Mouse (Mus musculus) liver, embryonic 14.5 days (tissue): ENCODE results near the gene Cacna1c. TPM values are rescaled to one million over a fixed set of nuclear protein-coding genes. Genes with fewer than 3 reads are reported as not detected.
A peak's percentile ranks its signal among the peaks of the same experiment; 100 is the strongest.

Experiments
- ATAC-seq: fragments of 200-750 bp; cut with Nextera tagmentation; 2 replicates; pipeline ENCODE4 v1.8.0; 2017; ENCODE audit warnings: moderate number of reproducible peaks, mild to moderate bottlenecking, moderate library complexity; ENCODE audit not compliant: insufficient read depth
- DNase-seq, 3 experiments: peaks; one replicate each; pipeline ENCODE4 v3.0.0-alpha.2; 2012 to 2013; ENCODE audit warnings: low read depth in 3 of 3, low spot score in 3 of 3
- H3K27ac ChIP-seq: fragments of 300-500 bp; sonication (generic); 2 replicates; pipeline ENCODE4 v1.5.1; 2014; ENCODE audit warnings: moderate library complexity, mild to moderate bottlenecking, control low read depth, inconsistent platforms
- H3K27me3 ChIP-seq: fragments of 300-500 bp; sonication (generic); 2 replicates; pipeline ENCODE4 v1.6.1; 2014; ENCODE audit warnings: mild to moderate bottlenecking, low read length, moderate library complexity; ENCODE audit not compliant: control insufficient read depth, insufficient read depth
- H3K36me3 ChIP-seq: fragments of 300-500 bp; sonication (generic); replicated peaks from 2 replicates; pipeline ENCODE4 v1.6.1; 2014; ENCODE audit warnings: low read depth; ENCODE audit not compliant: control insufficient read depth, insufficient read depth
- H3K4me1 ChIP-seq, 2 experiments: fragments of 200-500 bp in 1 of 2; fragments of 300-500 bp in 1 of 2; sonication (generic) in 1 of 2; replicated peaks; 2 replicates each; pipeline ENCODE4 v1.6.1; 2012 to 2014; ENCODE audit warnings: antibody characterized with exemption in 1 of 2, inconsistent platforms in 1 of 2, low read length in 1 of 2; ENCODE audit not compliant: control insufficient read depth in 2 of 2, insufficient read depth in 2 of 2
- H3K4me2 ChIP-seq: fragments of 300-500 bp; sonication (generic); 2 replicates; pipeline ENCODE4 v1.6.1; 2014; ENCODE audit warnings: low read depth, mild to moderate bottlenecking, control low read depth, moderate library complexity
- H3K4me3 ChIP-seq, 2 experiments: fragments of 200-500 bp in 1 of 2; fragments of 300-500 bp in 1 of 2; sonication (generic) in 1 of 2; 2 replicates each; pipeline ENCODE4 v1.5.1; 2012 to 2014; ENCODE audit warnings: low read depth in 2 of 2, low read length in 2 of 2, mild to moderate bottlenecking in 2 of 2, control low read depth in 1 of 2, inconsistent platforms in 1 of 2, moderate library complexity in 1 of 2; ENCODE audit not compliant: insufficient read depth in 1 of 2
- H3K9ac ChIP-seq: fragments of 300-500 bp; sonication (generic); replicated peaks from 2 replicates; pipeline ENCODE4 v1.6.1; 2014; ENCODE audit warnings: mild to moderate bottlenecking, control low read depth, moderate library complexity
- H3K9me3 ChIP-seq: fragments of 300-500 bp; sonication (generic); 2 replicates; pipeline ENCODE4 v1.6.1; 2016; ENCODE audit warnings: low read length, mixed read lengths; ENCODE audit not compliant: control insufficient read depth
- CTCF ChIP-seq: IDR thresholded peaks from 2 replicates; pipeline ENCODE4 v1.5.1; 2016; ENCODE audit warnings: antibody characterized with exemption, low read depth, control low read depth
- EP300 ChIP-seq: IDR thresholded peaks from 2 replicates; pipeline ENCODE4 v1.6.1; 2016; ENCODE audit warnings: antibody characterized with exemption, low read depth
- WGBS: fragments of 180-500 bp; shearing (Covaris S2); extraction: QIAGEN DNeasy Blood & Tissue Kit; methylation state at CpG from one replicate; pipeline ENCODE4 v1.1.7; 2014; ENCODE audit not compliant: insufficient replicate concordance; 5-methylcytosine and 5-hydroxymethylcytosine counted together
- polyA plus RNA-seq, 2 experiments: library from polyadenylated mRNA; depleted of rRNA in 1 of 2; stranded (reverse) in 1 of 2; unstranded in 1 of 2; fragments of >200 nt; fragmentation: Nextera tagmentation in 1 of 2; extraction: Ambion mirVana in 1 of 2; gene quantifications; 2 replicates each; pipeline versions ENCODE4 v1.2.1 to v1.2.3; 2012 to 2014

The Cacna1c gene
- polyA plus RNA-seq, 2 experiments = 0.20 to 0.32 TPM

DNA sequence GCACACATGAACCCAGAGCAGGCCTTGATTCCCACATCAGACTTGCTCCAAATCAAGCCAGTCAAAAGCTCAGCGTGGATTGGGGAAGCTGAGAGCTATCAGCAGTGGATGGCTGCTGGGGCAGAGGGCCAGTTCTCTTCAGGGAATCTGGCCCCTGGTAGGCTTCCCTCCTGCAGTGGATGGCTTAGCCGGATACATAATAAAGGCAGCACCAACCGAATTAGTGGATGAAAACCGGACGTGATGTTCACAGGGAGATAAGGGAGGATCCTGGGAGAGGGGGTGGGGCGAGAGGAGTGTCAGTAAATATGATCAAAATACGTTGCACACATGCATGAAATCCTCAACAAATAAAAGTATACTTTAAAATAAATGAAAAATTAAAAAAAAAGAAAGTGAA, 359.5 kb downstream of the Cacna1c start:
- Histone ChIP-seq H3K4me1 (peaks cover 29 to 46% of the 10 kb centered on the region in 2 experiments), H3K4me2 (peak overlapping the region; percentile 32), H3K27me3 (no peaks in the 10 kb centered on the region), H3K27ac (no peak overlapping the region), H3K36me3 (no peaks in the 10 kb centered on the region), H3K4me3 (no peak overlapping the region), H3K9ac (no peak overlapping the region), H3K9me3 (no peaks in the 10 kb centered on the region)
- TF ChIP-seq CTCF = no peak
- TF ChIP-seq EP300 = peak; percentile 47; the same call in 1 of the 2 replicates
- DNase-seq (peak in 2 of 3 experiments; percentile 28 to 35), ATAC-seq (peak; percentile 23; the same call in 1 of the 2 replicates)
- WGBS = 21% methylated on average over 7 of the region's 7 CpGs

- H3K4me1 ChIP-seq = peaks cover 35 to 53% of the 10 kb centered on the region in 2 experiments
- ATAC-seq (no peak), DNase-seq (no peak)
- TF ChIP-seq EP300 (no peak), CTCF (no peak)
- no peaks in the 10 kb centered on the region for H3K27me3 ChIP-seq
- WGBS = 53% methylated on average over 8 of the region's 8 CpGs
- H3K4me3 ChIP-seq = no peak overlapping the region
- no peak overlapping the region for H3K4me2 ChIP-seq
- H3K9me3 ChIP-seq = no peaks in the 10 kb centered on the region
- no peak overlapping the region for H3K9ac ChIP-seq
- H3K27ac ChIP-seq = no peak overlapping the region
- no peaks in the 10 kb centered on the region for H3K36me3 ChIP-seq
These were observed 362.2 kb downstream of the Cacna1c start for GRCm38 (mm10) chr6:118834046-118834445.

DNA sequence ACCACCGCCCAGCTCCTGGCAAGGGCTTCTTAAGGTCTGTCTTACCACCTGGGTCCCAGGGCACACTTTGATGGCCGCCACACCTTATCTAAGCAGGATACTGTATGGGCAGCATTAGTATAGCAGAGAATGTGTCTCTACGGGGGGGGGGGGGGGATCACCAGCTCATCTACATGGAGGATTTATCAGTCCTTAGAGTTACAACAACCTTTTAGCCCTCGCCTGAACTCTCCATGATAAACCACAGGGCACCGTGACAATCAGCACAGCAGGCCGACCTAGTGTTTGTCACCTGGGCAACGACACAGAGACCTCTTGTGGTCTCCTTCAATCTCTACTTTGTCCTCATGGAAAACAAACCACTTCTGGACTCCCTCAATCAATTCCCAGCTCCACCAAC, 363.2 kb downstream of the Cacna1c start:
- H3K4me2 ChIP-seq = no peak overlapping the region
- ATAC-seq (peak; percentile 69), DNase-seq (peak in 1 of 3 experiments; percentile 30)
- TF ChIP-seq CTCF (0 out of 2 replicates have a peak, but pooled peaks have one; percentile 3), EP300 (peak; percentile 38)
- no peak overlapping the region for H3K4me3 ChIP-seq
- H3K36me3 ChIP-seq = no peaks in the 10 kb centered on the region
- no peaks in the 10 kb centered on the region for H3K9me3 ChIP-seq
- H3K9ac ChIP-seq = no peak overlapping the region
- no peak overlapping the region for H3K27ac ChIP-seq
- 17% methylated on average over 7 of the region's 7 CpGs for WGBS
- H3K4me1 ChIP-seq = peaks cover 27 to 43% of the 10 kb centered on the region in 2 experiments
- H3K27me3 ChIP-seq = no peaks in the 10 kb centered on the region

GRCm38 (mm10) chr6:118832616-118833015, 363.6 kb downstream of the Cacna1c start:
- H3K4me3 ChIP-seq = no peak overlapping the region
- peaks cover 27 to 41% of the 10 kb centered on the region in 2 experiments for H3K4me1 ChIP-seq
- no peak overlapping the region for H3K27ac ChIP-seq
- H3K36me3 ChIP-seq = no peaks in the 10 kb centered on the region
- TF ChIP-seq EP300 = no peak
- TF ChIP-seq CTCF = no peak
- WGBS = 24% methylated on average over 2 of the region's 2 CpGs
- no peak overlapping the region for H3K9ac ChIP-seq
- H3K4me2 ChIP-seq = no peak overlapping the region
- ATAC-seq (peak; percentile 62), DNase-seq (no peak)
- no peaks in the 10 kb centered on the region for H3K27me3 ChIP-seq
- H3K9me3 ChIP-seq = no peaks in the 10 kb centered on the region

DNA sequence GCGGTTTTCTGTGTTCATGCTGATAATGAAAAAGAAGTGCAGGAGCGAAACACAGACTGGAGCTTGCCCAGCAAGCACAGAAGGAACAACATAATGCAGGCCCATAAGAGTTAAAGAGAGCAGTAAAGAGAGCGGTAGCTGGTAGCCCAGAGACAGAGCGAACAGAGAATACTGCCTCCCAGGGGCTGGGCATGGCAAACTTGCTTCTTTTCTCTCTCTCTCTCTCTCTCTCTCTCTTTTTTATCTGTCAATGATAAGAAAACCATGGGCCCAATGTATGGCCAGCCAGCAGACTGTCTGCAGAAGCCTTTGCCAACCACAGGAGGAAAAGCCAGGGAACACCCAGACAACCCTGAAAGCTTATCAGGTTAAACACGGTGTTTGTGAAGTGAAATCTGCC, 365.4 kb downstream of the Cacna1c start:
- peak; percentile 61 for TF ChIP-seq EP300
- TF ChIP-seq CTCF = peak; percentile 39
- H3K9ac ChIP-seq = 0 out of 2 replicates have a peak overlapping the region, but pooled peaks have one; percentile 11
- peaks cover 22 to 36% of the 10 kb centered on the region in 2 experiments for H3K4me1 ChIP-seq
- ATAC-seq (peak; percentile 79), DNase-seq (peak; percentile 34 to 46 (median 38))
- no peaks in the 10 kb centered on the region for H3K9me3 ChIP-seq
- H3K4me2 ChIP-seq = peak overlapping the region; percentile 38
- 18% methylated on average over 5 of the region's 5 CpGs for WGBS
- no peaks in the 10 kb centered on the region for H3K27me3 ChIP-seq
- no peaks in the 10 kb centered on the region for H3K36me3 ChIP-seq
- H3K4me3 ChIP-seq = no peak overlapping the region
- H3K27ac ChIP-seq = no peak overlapping the region; the same call in 1 of the 2 replicates
